Mouse (Mus musculus): Measurements from ENCODE around the gene Dip2b.

Gene Dip2b

GRCm38 (mm10) chr15:100161747-100162280, 123.3 kb downstream of the Dip2b start:
- no peak for TF ChIP-seq GATA4 (IDR thresholded peaks at IDR 0.05; ENCODE audit: insufficient replicate concordance, low read length)

- no peak for TF ChIP-seq GATA4 (IDR thresholded peaks at IDR 0.05; ENCODE audit: insufficient replicate concordance, low read length)
These were observed 125.1 kb downstream of the Dip2b start for GRCm38 (mm10) chr15:100163381-100164051.

GRCm38 (mm10) chr15:100166464-100166863, 128.0 kb downstream of the Dip2b start:
- no peak for TF ChIP-seq GATA4 (IDR thresholded peaks at IDR 0.05; ENCODE audit: insufficient replicate concordance, low read length)

- no peak for TF ChIP-seq GATA4 (IDR thresholded peaks at IDR 0.05; ENCODE audit: insufficient replicate concordance, low read length)
These were observed 129.3 kb downstream of the Dip2b start for GRCm38 (mm10) chr15:100167791-100168190.

GRCm38 (mm10) chr15:100168191-100168606, 129.7 kb downstream of the Dip2b start:
- TF ChIP-seq GATA4 (IDR thresholded peaks at IDR 0.05; ENCODE audit: insufficient replicate concordance, low read length), result no peak

- TF ChIP-seq GATA4 (IDR thresholded peaks at IDR 0.05; ENCODE audit: insufficient replicate concordance, low read length), result no peak
These were observed 136.7 kb downstream of the Dip2b start for GRCm38 (mm10) chr15:100175176-100175575.

GRCm38 (mm10) chr15:100177167-100177566, 138.7 kb downstream of the Dip2b start:
- no peak for TF ChIP-seq GATA4 (IDR thresholded peaks at IDR 0.05; ENCODE audit: insufficient replicate concordance, low read length)

- no peak for TF ChIP-seq GATA4 (IDR thresholded peaks at IDR 0.05; ENCODE audit: insufficient replicate concordance, low read length)
These were observed 139.1 kb downstream of the Dip2b start for GRCm38 (mm10) chr15:100177575-100177974.

GRCm38 (mm10) chr15:100178487-100178886, 140.0 kb downstream of the Dip2b start:
- no peak for TF ChIP-seq GATA4 (IDR thresholded peaks at IDR 0.05; ENCODE audit: insufficient replicate concordance, low read length)

- TF ChIP-seq GATA4 (IDR thresholded peaks at IDR 0.05; ENCODE audit: insufficient replicate concordance, low read length), result no peak
These were observed 141.2 kb downstream of the Dip2b start for GRCm38 (mm10) chr15:100179685-100180084.

- TF ChIP-seq GATA4 (IDR thresholded peaks at IDR 0.05; ENCODE audit: insufficient replicate concordance, low read length), result no peak
These were observed 141.8 kb downstream of the Dip2b start for GRCm38 (mm10) chr15:100180221-100180620.

GRCm38 (mm10) chr15:100181841-100182240, 143.4 kb downstream of the Dip2b start:
- TF ChIP-seq GATA4 (IDR thresholded peaks at IDR 0.05; ENCODE audit: insufficient replicate concordance, low read length), result no peak

GRCm38 (mm10) chr15:100182526-100183280, 144.2 kb downstream of the Dip2b start:
- TF ChIP-seq GATA4 (IDR thresholded peaks at IDR 0.05; ENCODE audit: insufficient replicate concordance, low read length), result no peak

- no peak for TF ChIP-seq GATA4 (IDR thresholded peaks at IDR 0.05; ENCODE audit: insufficient replicate concordance, low read length)
These were observed 145.0 kb downstream of the Dip2b start for GRCm38 (mm10) chr15:100183510-100183909.

- TF ChIP-seq GATA4 (IDR thresholded peaks at IDR 0.05; ENCODE audit: insufficient replicate concordance, low read length), result no peak
These were observed 146.5 kb downstream of the Dip2b start for GRCm38 (mm10) chr15:100184821-100185496.

GRCm38 (mm10) chr15:100186234-100186633, 147.8 kb downstream of the Dip2b start:
- TF ChIP-seq GATA4 (IDR thresholded peaks at IDR 0.05; ENCODE audit: insufficient replicate concordance, low read length), result no peak
